Mouse (Mus musculus) effector memory CD4-positive, alpha-beta T cell, adult 7 months (primary cell): ENCODE measurements around the gene Gal3st2. TPM values are rescaled to one million over a fixed set of nuclear protein-coding genes. Genes with fewer than 3 reads are reported as not detected.

Experiments used
- polyA plus RNA-seq: library from polyadenylated mRNA; unstranded; fragments of 100-300 nt; shearing (Covaris generic); gene quantifications from one replicate; pipeline ENCODE4 v1.2.1, GENCODE M21; 2017

Gal3st2 gene
- not detected for polyA plus RNA-seq

DNA sequence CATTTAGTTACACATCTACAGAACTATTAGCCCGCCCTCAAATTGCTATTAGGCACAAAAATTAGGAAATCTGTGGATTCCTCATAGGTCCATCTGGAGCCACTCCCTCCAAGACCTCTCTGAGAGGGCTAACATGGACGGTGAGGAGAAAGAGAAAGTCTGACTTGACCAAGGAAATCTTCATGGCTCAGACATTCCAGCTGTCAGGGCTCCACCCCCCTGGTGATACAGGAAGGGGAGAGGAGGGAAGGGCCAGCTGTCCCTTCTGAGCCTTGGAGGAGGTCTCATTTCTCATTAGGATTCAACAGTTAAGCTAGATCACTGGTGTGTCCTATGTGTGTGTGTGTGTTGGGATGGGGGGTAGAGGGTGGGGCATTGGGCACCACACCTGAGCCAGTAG lies at the start of gene Gal3st2:
TSS of gene Gal3st2 (plus strand) at position 259 of the 400 bp plus-strand sequence.

DNA sequence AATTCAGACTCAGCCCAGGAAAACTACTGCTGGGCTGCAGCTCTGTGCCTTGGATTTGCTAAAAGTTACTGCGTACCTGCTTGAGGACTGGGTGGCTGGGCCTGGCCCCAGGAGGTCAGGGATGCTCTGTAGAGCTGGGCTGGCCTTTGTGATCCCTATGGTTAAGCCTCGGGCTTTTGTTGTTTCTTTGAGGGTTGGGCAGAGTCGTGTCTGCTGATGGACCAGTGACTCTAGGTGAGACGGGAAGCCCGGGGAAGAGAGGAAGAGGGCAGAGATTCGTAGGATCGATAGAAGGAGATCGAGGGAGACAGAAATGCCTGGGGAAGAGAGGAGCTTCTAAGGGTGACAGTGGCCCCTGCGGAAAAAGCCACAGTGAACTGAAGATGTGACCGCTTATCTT lies 36.5 kb upstream of the Gal3st2 start, which contains the start of gene D2hgdh:
TSS of gene D2hgdh (plus strand) at position 301 of the 400 bp plus-strand sequence.

DNA sequence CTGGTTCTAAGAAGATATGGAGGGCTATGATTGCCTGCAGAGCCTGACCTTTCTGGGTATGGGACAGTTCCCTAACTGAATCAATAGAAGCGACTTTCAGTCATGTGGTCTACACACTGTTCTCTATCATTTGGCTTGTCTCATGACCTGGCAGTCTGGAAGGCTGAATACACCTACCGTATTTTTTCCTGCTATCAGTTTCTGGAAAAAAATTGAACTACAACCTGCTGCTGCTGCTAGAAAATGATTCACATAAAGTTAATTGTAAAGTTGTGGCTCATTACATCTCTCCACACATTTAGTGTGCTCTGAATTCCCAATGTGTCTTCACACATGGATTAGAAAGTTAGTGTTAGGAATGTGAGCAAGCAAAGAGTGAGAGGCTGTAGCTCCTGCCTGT lies 56.9 kb downstream of the Gal3st2 start, which contains the start of gene Gal3st2b:
TSS of gene Gal3st2b (plus strand) at position 301 of the 400 bp plus-strand sequence.

Other genes starting within 250 kb of the Gal3st2 start
- 136 TPM for gene Stk25, start 202.6 kb upstream of the Gal3st2 start, polyA plus RNA-seq
- gene Bok, start 175.6 kb upstream of the Gal3st2 start, polyA plus RNA-seq, result 0.99 TPM
- 108 TPM for gene Atg4b, start 109.8 kb upstream of the Gal3st2 start, polyA plus RNA-seq
- gene Thap4, start 106.4 kb upstream of the Gal3st2 start, polyA plus RNA-seq, result 20.1 TPM
- 36.8 TPM for gene Dtymk, start 59.4 kb upstream of the Gal3st2 start, polyA plus RNA-seq
- 51.6 TPM for gene Ing5, start 57.3 kb upstream of the Gal3st2 start, polyA plus RNA-seq
- 18.7 TPM for gene D2hgdh, start 36.4 kb upstream of the Gal3st2 start, polyA plus RNA-seq
- gene Gal3st2b, start 57.0 kb downstream of the Gal3st2 start, polyA plus RNA-seq, result 0.23 TPM
- gene Gal3st2c, start 129.2 kb downstream of the Gal3st2 start, polyA plus RNA-seq, result 0.09 TPM
- gene Neu4, start 159.1 kb downstream of the Gal3st2 start, polyA plus RNA-seq, result 0.24 TPM
- 132 TPM for gene Pdcd1, start 191.2 kb downstream of the Gal3st2 start, polyA plus RNA-seq